Mouse (Mus musculus) olfactory bulb, adult 2 months (tissue): ENCODE results near the gene Mpp4.

Experiments used
- CTCF ChIP-seq: fragments of 200-500 bp; IDR thresholded peaks from 2 replicates; pipeline ENCODE4 v1.5.1; 2012; ENCODE audit warnings: low read depth, mild to moderate bottlenecking, low read length, moderate library complexity; ENCODE audit not compliant: insufficient read depth
- POLR2A ChIP-seq: fragments of 200-500 bp; IDR thresholded peaks from 2 replicates; pipeline ENCODE4 v1.6.1; 2012; ENCODE audit warnings: mild to moderate bottlenecking, low read depth, low read length, moderate library complexity; ENCODE audit not compliant: insufficient read depth

- TF ChIP-seq CTCF: no peak
- no peak for TF ChIP-seq POLR2A
Measured at GRCm38 (mm10) chr1:59211651-59212050, 48.5 kb upstream of the Mpp4 start.
